Mouse (Mus musculus) urinary bladder, postnatal 14 days (tissue): Measurements from ENCODE around the gene Icam1.
"Not testable (repeated sequence)": the region's sequence is repeated elsewhere in the genome, so short reads cannot be mapped to it uniquely, and the experiment has no call there.

ENCODE experiments used
- DNase-seq: peaks from one replicate; pipeline ENCODE4 v3.0.0; 2021; ENCODE audit warnings: low spot score

Icam1 gene

DNA sequence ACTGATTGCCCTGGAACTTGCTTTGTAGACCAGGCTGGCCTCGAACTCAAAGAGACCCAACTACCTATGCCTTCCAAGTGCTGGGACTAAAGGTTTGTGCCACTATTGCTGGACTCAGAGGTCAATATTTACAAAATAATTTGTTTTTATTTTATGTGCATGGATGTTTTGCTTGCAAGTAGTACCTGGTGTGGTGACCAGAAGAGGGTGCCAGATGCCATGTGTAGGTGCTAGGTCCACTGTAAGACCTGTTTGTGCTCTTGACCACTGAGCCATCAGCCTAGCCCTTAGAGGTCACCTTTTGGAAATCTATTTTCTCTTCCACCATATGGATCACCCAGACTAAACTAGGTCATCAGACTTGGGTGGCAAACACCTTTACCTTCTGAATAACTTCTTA is 6.9 kb downstream of the Icam1 start:
- DNase-seq: no peak

DNA sequence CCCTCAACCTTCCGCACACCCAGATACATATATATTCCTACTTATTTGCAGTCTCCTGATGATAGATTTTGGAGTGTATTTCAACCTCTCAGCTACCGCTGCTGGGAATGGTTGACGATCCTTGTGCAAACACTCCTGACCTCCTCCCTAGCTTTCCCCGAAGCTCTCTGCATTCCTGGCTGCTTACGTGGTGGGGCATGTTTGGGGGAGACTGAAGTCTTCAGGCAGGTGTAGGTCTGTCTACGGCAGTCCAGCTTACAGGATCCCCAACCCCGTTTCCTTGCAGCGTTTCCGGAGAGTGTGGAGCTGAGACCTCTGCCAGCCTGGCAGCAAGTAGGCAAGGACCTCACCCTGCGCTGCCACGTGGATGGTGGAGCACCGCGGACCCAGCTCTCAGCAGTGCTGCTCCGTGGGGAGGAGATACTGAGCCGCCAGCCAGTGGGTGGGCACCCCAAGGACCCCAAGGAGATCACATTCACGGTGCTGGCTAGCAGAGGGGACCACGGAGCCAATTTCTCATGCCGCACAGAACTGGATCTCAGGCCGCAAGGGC is 9.5 kb downstream of the Icam1 start:
- peak; percentile 70 for DNase-seq

DNA sequence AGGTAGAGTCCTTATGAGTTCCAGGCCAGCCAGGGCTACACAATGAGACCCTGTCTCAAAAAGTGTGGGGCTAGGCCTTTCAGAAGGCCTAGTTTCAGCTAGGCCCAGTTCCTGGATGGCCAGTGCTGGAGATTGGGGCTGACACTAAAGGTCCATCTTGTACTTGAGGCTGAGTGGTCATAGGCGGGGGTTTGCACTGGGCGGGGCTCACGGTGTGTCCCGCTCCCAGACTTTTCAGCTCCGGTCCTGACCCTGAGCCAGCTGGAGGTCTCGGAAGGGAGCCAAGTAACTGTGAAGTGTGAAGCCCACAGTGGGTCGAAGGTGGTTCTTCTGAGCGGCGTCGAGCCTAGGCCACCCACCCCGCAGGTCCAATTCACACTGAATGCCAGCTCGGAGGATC is 11.1 kb downstream of the Icam1 start:
- no peak for DNase-seq

DNA sequence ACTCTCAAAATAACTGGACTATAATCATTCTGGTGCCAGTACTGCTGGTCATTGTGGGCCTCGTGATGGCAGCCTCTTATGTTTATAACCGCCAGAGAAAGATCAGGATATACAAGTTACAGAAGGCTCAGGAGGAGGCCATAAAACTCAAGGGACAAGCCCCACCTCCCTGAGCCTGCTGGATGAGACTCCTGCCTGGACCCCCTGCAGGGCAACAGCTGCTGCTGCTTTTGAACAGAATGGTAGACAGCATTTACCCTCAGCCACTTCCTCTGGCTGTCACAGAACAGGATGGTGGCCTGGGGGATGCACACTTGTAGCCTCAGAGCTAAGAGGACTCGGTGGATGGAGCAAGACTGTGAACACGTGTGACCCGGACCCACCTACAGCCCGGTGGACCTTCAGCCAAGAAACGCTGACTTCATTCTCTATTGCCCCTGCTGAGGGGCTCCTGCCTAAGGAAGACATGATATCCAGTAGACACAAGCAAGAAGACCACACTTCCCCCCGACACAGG is 12.0 kb downstream of the Icam1 start:
- DNase-seq: no peak

DNA sequence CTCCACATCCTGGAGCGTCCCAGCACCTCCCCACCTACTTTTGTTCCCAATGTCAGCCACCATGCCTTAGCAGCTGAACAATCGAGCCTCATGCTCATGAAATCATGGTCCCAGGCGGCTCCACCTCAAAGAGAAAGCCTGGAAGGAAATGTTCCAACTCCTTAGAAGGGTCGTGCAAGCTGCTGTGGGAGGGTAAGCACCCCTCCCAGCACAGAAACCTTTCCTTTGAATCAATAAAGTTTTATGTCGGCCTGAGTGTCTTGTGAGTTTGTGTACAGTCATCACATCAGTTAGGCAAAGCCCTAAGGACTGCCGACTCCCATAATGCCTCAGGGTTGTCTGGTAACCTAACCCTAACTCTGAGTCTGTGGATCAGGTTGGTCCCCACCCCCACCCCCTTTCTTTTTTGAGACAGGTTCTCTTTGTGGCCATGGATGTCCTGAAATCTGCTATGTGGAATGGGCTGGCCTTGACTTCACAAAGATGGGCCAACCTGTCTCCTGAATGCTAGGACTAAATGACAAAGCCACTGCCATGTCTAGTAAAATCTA is 12.8 kb downstream of the Icam1 start:
- DNase-seq: no peak

DNA sequence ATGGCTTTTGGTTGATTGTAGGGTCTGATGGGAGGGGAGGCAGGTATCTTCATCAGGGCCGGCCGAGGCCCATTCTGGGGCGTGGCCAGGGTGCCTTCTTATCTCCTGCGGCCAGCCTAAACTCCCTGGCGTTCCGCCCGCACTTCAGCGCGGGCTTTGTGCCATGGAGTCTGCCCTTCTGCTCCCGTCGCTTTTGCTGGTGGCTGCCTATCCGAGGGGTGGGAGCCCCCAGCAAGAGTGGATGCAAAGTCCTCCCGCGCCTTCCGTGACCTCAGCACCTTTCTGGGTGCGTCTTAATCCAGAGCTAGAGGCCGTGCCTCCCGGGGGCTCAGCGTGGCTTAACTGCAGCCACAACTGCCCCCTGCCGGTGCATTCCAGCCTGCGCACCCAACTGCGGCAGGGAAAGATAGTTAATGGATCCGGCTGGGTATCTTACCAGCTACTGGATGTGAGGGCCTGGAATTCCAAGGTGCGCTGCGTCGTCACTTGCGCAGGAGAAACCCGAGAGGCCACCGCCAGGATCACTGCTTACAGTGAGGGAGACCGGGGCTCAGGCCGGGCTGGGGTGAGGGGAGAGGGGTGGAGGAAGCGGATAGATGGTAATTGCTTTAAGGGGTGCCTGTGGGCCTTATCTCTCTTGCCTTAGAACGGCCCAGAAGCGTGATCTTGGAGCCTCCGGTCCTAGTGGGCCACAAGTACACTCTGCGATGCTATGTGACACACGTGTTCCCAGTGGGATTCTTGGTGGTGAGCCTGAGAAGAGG is 13.7 kb downstream of the Icam1 start, which contains the start of gene Icam4:
Icam4 (plus strand) TSS at position 83 of the 764 bp plus-strand sequence.
- peak; percentile 87 for DNase-seq

DNA sequence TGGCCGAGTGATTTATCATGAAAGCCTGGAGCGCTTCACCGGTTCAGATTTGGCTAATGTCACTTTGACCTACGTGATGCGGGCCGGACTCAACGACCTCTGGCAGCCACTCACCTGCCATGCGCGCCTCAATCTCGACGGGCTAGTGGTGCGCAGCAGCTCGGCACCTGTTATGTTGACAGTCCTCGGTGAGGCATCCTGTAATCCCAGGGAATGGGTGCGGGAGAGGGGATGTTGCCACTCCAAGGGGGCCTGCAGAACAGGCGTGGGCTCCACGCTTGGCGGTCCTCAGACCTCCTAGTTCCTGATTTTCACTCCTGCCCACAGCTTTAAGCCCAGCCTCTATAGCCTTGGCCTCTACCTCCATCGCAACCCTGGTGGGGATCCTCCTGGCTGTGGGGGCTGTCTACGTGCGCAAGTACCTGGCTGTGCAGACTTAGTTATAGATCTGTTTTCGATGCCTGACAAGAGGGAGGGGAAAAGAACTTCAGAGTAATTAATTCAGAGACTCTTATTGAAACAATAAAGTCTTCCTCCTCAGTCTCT is 14.3 kb downstream of the Icam1 start:
- DNase-seq: no peak

DNA sequence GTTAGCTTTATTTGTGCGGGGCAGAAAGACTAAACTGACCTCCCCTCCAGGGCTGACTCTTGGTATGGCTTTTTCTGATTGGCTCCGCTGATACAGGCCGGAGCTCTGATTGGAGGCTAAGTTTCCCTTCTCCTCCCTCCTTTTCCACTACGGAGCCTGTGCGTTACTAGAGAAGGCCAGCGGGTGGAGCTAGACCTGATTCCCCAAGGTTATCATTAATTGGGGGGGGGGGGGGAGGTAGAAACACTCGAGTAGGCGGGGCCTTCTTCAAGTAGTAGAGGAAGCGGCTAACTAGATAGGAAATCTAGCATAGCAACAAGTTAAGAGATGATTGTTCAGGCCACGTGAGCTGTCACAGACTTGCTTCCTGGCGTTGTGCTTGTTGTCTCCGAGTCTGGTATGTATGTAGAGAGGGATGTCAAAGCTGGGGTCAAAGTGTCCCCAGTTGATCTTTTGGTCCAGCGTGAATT is 15.0 kb downstream of the Icam1 start:
- peak; percentile 93 for DNase-seq

DNA sequence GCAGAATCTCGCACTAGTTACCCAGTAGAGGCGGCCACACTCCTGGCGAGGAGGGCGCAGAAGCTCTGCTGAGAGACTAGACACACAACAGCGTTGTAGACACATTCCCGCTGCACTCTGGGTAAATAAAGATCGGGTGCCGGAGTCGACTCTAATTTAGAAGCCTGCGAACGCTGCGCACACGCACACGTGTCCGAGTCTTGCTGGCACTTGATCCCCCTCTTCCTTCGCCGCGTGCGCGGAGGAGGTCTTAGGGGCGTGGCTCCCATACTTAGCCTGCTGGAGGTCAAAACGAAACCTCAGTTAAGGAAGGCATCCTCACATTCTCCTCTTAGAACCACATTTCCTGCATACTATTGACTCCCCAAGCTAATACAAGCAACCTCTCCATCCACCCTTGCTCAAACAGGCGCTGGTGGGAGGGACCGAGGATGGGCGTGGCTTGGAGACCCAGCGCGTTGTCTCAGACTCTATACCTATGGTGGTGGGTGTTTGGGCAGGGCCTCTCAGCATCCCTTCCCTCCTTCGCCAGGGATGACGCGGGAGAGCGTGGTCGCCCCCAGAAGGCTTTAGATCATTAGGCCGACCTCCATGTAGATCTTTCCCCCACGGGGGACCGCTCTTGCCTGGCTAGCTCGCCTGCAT is 15.6 kb downstream of the Icam1 start:
- DNase-seq: peak; percentile 65

DNA sequence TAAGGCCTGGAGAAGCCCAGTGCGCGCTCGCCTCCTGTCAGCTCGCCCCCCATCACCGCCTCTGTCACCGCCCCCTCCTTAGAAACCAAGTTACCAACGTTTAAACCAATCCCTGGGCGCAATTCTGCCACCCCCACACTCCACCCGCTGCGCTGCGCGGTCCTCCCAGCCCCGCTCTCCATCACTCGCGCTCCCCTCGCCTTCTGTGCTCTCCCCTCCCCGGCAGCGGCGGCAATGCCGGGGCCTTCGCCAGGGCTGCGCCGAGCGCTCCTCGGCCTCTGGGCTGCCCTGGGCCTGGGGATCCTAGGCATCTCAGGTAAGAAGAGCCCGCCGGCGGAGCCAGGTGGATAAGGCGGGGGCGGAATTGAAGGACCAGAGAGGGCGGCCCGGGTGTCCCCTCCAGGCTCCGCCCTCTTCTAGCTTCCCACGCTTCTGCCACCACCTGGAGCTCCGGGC is 16.1 kb downstream of the Icam1 start, which contains the start of gene Icam5:
Icam5 (plus strand) TSS at position 178 of the 456 bp plus-strand sequence.
- DNase-seq: peak; percentile 40

DNA sequence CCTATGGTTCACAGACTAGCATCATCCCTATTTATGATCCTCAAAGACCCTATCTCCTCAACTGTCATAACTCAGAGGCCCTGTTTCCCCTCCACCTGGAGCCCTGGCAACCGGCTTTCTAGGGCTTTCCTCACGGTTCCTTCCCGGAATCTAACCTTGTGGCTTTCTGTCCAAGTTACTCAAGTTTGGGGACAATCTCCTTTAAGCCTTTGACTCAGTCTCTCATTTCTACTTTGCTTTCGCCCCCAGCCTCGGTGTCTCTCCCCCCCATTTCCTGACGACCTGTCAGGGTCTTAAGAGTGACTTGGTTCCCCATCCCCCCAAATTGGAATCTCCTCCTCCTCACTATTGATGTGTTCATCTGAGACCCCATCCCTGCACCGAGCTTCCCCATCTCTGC is 16.7 kb downstream of the Icam1 start:
- DNase-seq: no peak

DNA sequence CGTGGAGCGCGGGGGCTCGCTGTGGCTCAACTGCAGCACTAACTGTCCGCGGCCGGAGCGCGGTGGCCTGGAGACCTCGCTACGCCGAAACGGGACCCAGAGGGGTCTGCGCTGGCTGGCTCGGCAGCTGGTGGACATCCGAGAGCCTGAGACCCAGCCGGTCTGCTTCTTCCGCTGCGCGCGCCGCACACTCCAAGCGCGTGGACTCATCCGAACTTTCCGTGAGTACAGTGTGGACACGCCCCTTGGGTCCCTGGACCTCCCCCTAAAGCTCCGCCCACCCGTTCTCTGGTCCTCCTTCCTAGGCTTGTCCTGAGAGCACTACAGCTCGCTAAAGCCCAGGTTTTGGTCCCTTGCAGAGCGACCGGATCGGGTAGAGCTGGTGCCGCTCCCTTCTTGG is 17.4 kb downstream of the Icam1 start:
- DNase-seq: peak; percentile 92

DNA sequence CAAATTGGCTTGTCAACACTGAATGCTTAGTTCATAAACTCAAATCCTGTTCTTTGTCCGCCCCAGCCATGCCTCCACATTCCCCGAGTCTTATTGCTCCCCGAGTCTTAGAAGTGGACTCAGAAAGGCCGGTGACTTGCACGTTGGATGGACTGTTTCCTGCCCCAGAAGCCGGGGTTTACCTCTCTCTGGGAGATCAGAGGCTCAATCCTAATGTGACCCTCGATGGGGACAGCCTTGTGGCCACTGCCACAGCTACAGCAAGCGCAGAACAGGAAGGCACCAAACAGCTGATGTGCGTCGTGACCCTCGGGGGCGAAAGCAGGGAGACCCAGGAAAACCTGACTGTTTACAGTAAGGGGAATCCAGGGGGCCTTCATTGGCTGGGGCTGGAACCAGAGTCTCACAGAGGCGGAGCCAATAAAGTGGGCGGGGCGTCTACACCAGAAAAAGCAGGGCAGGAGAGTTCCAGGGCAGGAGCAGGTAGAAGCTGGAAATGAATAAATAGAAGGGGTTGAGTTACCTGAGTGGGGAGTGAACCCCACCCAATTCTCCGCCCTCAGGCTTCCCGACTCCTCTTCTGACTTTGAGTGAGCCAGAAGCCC is 18.8 kb downstream of the Icam1 start:
- no peak for DNase-seq

DNA sequence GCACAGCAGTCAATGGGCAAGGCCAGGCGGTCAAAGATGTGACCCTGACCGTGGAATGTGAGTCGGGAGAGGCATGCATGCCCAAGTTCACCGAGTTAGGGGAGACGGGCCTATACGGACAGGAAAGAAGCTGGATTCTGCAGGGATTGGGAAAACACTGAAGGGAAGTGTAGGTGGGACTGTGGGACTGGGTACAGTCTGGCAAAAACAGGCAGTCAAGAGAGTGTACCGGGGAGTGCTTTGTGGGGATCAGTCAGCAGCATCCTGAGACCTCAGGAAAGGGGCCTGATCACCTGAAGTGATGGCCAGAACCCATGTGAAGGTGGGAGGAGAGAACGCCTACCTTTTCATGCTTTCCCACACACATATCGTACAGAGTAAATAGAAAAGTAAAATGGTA is 19.8 kb downstream of the Icam1 start:
- DNase-seq: no peak

DNA sequence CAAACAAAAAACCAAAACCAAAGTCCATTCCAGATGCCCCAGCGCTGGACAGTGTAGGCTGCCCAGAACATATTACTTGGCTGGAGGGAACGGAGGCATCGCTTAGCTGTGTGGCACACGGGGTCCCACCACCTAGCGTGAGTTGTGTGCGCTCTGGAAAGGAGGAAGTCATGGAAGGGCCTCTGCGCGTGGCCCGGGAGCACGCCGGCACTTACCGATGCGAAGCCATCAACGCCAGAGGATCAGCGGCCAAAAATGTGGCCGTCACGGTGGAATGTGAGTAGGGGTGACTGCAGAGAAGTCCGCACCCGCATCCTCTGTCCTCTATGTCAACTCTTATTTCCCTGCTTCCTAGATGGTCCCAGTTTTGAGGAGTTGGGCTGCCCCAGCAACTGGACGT is 20.4 kb downstream of the Icam1 start:
- DNase-seq: no peak

DNA sequence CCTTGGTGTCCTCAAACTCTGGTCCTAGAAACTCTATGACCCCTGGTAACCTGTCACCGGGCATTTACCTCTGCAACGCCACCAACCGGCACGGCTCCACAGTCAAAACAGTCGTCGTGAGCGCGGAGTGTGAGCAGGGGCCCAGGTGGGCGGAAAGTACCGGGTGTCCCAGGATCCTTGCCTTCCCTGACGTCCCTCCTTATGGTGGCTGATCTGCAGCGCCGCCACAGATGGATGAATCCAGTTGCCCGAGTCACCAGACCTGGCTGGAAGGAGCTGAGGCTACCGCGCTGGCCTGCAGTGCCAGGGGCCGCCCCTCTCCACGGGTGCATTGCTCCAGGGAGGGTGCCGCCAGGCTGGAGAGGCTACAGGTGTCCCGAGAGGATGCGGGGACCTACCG is 20.9 kb downstream of the Icam1 start:
- no peak for DNase-seq

DNA sequence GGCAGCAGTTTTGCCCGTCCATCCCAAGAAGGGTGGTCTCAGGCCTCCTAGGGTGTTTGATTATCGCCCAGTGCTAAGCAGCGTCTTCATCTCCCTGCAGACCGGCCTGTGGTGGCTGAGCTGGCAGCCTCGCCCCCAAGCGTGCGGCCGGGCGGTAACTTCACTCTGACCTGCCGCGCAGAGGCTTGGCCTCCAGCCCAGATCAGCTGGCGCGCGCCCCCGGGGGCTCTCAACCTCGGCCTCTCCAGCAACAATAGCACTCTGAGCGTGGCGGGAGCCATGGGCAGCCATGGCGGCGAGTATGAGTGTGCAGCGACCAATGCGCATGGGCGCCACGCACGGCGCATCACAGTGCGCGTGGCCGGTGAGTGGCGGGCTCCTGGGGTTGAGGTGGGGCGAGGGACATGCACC is 21.7 kb downstream of the Icam1 start:
- no peak for DNase-seq

DNA sequence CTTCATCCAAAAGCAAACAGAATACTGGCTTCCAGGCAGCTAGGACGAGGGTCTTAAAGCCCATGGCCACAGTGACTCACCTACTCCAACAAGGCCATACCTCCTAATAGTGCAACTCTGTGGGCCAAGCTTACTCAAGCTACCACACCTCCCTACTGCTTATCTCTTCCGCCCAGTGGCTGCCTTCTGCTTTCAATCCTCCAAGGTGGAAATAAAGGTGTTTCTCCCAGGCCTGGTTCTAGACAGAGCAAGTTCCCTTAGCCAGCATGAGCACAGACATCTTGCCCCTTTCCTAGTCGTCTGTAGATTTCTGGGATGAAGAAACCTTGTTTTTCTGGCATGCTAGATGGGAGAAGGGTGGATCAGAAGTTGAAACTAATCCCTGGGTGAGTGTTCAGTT is 24.0 kb downstream of the Icam1 start:
- no peak for DNase-seq

DNA sequence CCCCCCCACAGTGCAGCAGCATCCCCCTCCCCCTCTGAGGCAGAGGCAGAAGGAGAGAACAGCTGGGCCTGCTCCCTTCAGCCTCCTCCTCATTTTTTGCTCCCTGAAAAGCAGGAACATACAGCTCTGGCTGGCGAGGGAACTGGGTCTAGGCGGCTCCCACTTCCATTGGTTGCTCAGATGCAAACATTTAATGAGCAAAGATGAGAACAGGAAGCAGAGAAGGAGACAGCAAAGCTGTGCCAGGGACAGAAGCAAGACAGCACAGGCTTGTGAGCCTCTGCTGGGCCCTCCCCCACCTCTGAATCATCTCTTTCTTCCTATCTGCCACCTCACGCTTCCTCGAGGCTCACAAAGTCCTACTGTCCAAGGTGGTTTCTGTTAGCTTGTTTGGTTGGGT is 25.5 kb downstream of the Icam1 start:
- DNase-seq: no peak

DNA sequence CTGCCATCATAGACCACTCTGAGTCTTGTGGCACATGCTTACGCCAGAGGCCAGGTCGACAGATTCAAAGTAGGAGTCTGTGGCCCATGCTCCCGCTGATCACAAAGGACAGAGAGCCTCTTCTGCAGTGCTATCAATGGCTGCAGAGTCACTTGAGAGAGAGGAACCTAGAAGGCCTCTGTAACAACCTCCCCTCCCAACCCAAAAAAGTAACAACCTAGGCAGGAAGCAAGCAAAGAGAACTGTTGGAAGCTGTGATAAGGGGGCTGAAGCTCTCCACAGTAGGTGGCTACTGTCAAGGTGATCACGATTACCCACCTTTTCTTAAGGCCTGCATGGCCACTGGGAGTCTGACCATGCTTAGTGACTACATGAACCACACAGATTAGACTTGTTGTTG is 27.8 kb downstream of the Icam1 start:
- no peak for DNase-seq

DNA sequence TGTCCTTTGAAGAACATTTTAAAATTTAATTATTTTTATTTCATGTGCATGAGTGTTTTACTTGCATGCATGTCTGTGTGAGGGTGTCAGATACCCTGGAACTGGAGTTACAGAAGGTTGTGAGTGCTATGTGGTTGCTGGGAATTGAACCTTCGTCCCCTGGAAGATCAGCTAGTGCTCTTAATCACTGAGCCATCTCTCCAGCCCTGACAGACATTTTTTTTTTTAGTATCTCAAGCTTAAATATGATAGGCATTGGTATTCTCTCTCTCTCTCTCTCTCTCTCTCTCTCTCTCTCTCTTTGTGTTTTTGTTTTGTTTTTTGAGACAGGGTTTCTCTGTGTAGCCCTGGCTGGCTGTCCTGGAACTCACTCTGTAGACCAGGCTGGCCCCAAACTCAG is 29.0 kb downstream of the Icam1 start:
- not testable (repeated sequence) for DNase-seq

DNA sequence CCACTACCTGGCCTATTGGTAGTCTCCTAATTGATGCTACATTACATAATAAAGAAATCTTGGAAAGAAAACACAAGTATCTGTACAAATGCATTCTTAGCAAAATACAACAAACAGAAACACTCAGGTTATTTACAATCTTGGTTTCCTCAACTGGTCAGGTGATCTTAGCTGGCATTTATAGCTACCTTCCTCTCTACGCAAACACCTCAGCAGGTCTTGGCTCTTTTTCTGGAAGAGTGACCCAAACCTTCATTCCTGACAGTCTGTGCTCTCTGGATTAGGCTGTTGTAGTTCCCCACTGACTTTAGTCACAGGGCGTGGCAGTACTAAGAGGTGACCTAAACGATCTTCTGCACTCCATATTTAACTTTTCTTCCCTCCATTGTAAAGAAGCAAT is 29.4 kb downstream of the Icam1 start:
- DNase-seq: no peak
